Comparison of ENCODE assay signal across 8 mouse cellular contexts in the genomic region with DNA sequence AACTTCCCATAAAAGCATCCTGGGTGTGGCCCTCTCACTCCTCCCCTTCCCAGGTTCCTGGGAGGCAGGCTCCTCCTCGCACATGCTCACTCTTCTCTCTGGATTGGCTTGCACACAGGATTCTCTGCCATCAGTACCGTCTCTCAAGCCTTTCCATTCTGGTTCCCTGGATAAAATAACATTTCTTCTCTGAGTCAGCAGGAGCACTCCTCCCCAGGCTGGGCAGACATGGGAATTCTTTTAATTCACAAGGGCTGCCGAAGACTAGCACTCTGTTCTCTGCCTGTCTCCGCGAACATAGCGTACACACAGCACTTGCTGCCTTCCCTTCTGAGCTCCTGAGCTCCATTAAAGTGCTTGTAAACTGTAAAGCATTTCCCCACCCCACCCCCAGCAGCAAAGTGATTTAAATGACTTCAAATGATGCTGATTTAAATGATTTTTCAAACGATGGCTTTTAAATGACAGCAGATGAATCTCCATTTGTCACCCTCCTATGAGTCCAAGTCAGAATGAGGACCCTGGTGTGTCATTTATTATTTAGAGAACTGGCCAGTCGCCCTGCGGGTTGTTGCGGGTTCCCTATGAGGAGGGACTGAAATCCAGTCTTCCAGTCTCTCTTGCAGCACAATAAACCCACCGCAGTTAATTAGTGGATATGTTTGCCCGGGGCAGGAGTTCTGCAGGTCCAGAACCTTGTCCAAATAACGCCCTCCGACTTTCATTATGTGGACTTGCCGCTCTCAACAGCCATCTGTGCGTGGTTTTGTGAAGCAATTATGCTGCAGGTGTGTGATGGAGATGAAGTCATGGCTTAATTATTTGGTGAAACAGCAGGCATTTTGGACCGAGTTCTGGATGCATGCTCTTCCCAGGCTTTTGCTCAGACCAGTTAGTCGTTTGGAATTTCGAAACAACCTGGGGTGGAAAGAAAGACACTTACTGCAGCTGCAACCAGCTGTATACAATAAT.
A peak's percentile ranks its signal among the peaks of the same experiment; 100 is the strongest.
DNase-seq lines count a peak whose midpoint lies in the region; ATAC-seq and TF ChIP-seq lines count a peak whose summit lies in the region.

No protein-coding gene starts in this region.

- no peak for TF ChIP-seq POLR2A in thymus, adult 2 months (IDR thresholded peaks at IDR 0.05; ENCODE audit: control insufficient read depth, extremely low read depth, insufficient read depth, low read length, poor library complexity)

- peak overlapping the region; percentile 17; the same call in 1 of the 2 replicates for H3K4me3 ChIP-seq in forebrain, postnatal 0 days (ENCODE audit: low read depth, low read length)
- H3K4me3 ChIP-seq in midbrain, postnatal 0 days (ENCODE audit: low read depth, low read length), result 0 out of 2 replicates have a peak overlapping the region, but pooled peaks have one; percentile 13
- H3K4me3 ChIP-seq in thymus, adult 2 months (ENCODE audit: control insufficient read depth, insufficient read depth, low read length), result no peak overlapping the region

- H3K4me1 ChIP-seq in forebrain, postnatal 0 days (ENCODE audit: insufficient read depth), result peaks cover 12% of the 10 kb centered on the region
- peaks cover 10% of the 10 kb centered on the region for H3K4me1 ChIP-seq in midbrain, postnatal 0 days (ENCODE audit: insufficient read depth, low read length)
- 0 out of 2 replicates have a peak, but pooled peaks cover 4% of the 10 kb centered on the region for H3K4me1 ChIP-seq in thymus, adult 2 months (replicated peaks; ENCODE audit: control insufficient read depth, insufficient read depth, low read length)

- TF ChIP-seq CTCF in forebrain, postnatal 0 days (IDR thresholded peaks at IDR 0.05; ENCODE audit: low read depth), result no peak
- TF ChIP-seq CTCF in midbrain, postnatal 0 days (IDR thresholded peaks at IDR 0.05), result no peak
- no peak for TF ChIP-seq CTCF in thymus, adult 2 months (IDR thresholded peaks at IDR 0.05; ENCODE audit: borderline replicate concordance, control insufficient read depth, extremely low read depth, insufficient read depth, low read length, poor library complexity)

- 9% methylated on average over 19 of the region's 19 CpGs for WGBS in forebrain, postnatal 0 days
- WGBS in midbrain, postnatal 0 days, result 23% methylated on average over 19 of the region's 19 CpGs
- 89% methylated on average over 19 of the region's 19 CpGs for WGBS in thymus, adult 2 months

- H3K27me3 ChIP-seq in forebrain, postnatal 0 days (ENCODE audit: insufficient read depth, low read length), result no peaks in the 10 kb centered on the region
- no peaks in the 10 kb centered on the region for H3K27me3 ChIP-seq in midbrain, postnatal 0 days (ENCODE audit: insufficient read depth, low read length)
- H3K27me3 ChIP-seq in thymus, adult 2 months (ENCODE audit: control insufficient read depth, insufficient read depth, low read length), result no peaks in the 10 kb centered on the region

- peak; percentile 34; the same call in 1 of the 2 replicates for ATAC-seq in cerebellum, adult (ENCODE audit: insufficient number of reproducible peaks, low FRiP score, low TSS enrichment)
- peak; percentile 78 for ATAC-seq in forebrain, postnatal 0 days
- peak; percentile 69 for ATAC-seq in midbrain, postnatal 0 days (ENCODE audit: low FRiP score)

- peak; percentile 63 for DNase-seq in 3T3-L1 (ENCODE audit: low read depth, low spot score)
- DNase-seq in forebrain, postnatal 0 days, result peak; percentile 67
- peak; percentile 70 for DNase-seq in layer of hippocampus, adult 9-11 months
- DNase-seq in midbrain, postnatal 0 days (ENCODE audit: low spot score), result peak; percentile 71
- DNase-seq in adrenal gland, postnatal 36 days, result no peak
- no peak for DNase-seq in thymus, adult 2 months
- no peak for DNase-seq in urinary bladder, postnatal 25 days (ENCODE audit: low spot score)

- H3K9ac ChIP-seq in forebrain, postnatal 0 days, result peak overlapping the region; percentile 37
- peak overlapping the region; percentile 25; the same call in 1 of the 2 replicates for H3K9ac ChIP-seq in midbrain, postnatal 0 days (replicated peaks; ENCODE audit: low read length, poor library complexity, severe bottlenecking)

- H3K9me3 ChIP-seq in forebrain, postnatal 0 days (ENCODE audit: low read length), result no peaks in the 10 kb centered on the region
- H3K9me3 ChIP-seq in midbrain, postnatal 0 days (ENCODE audit: low read length), result no peaks in the 10 kb centered on the region

- H3K27ac ChIP-seq in forebrain, postnatal 0 days (ENCODE audit: low read depth, low read length), result peak overlapping the region; percentile 71
- H3K27ac ChIP-seq in midbrain, postnatal 0 days (ENCODE audit: low read depth, low read length), result peak overlapping the region; percentile 67
- H3K27ac ChIP-seq in thymus, adult 2 months (ENCODE audit: control insufficient read depth, insufficient read depth, low read length), result no peak overlapping the region

- H3K36me3 ChIP-seq in forebrain, postnatal 0 days (ENCODE audit: insufficient read depth), result no peaks in the 10 kb centered on the region
- no peaks in the 10 kb centered on the region for H3K36me3 ChIP-seq in midbrain, postnatal 0 days (ENCODE audit: insufficient read depth, low read length)
- H3K36me3 ChIP-seq in thymus, adult 2 months (ENCODE audit: control insufficient read depth, insufficient read depth, low read length), result no peaks in the 10 kb centered on the region

- H3K4me2 ChIP-seq in forebrain, postnatal 0 days (ENCODE audit: low read depth), result peak overlapping the region; percentile 39
- H3K4me2 ChIP-seq in midbrain, postnatal 0 days (ENCODE audit: low read depth, low read length, poor library complexity, severe bottlenecking), result peak overlapping the region; percentile 40

Comparison
In these comparisons a context has a peak if more than half of its experiments do, and no peak if none do; other contexts are left out.
1. DNase-seq: peak in 3T3-L1 (single experiment), forebrain, postnatal 0 days (single experiment), layer of hippocampus, adult 9-11 months (single experiment) and midbrain, postnatal 0 days (single experiment); none in adrenal gland, postnatal 36 days (0 of 2), thymus, adult 2 months (single experiment) and urinary bladder, postnatal 25 days (single experiment).
2. Peak in every context shown above with its lines, with median percentiles within 50 percentile points of each other: ATAC-seq.